Mouse (Mus musculus): ENCODE data around the gene C730034F03Rik. TPM values are rescaled to one million over a fixed set of nuclear protein-coding genes. Genes with fewer than 3 reads are reported as not detected.

The C730034F03Rik gene
- polyA plus RNA-seq, 1 experiment from 2014 or later, result 4.0 TPM

GRCm38 (mm10) chr15:89442486-89443070 lies 13.2 kb downstream of the C730034F03Rik start:
- H3K4me1 ChIP-seq (replicated peaks; ENCODE audit: control insufficient read depth, insufficient read depth, low read length), result no peaks in the 10 kb centered on the region
- H3K4me3 ChIP-seq (ENCODE audit: low read depth, low read length), result no peak overlapping the region
- H3K9ac ChIP-seq (ENCODE audit: low read depth, low read length), result no peak overlapping the region
- no peak overlapping the region for H3K27ac ChIP-seq (ENCODE audit: low read depth, low read length)
- 45% methylated on average over 8 of the region's 8 CpGs for WGBS
- H3K36me3 ChIP-seq (ENCODE audit: control insufficient read depth, insufficient read depth, low read length), result no peaks in the 10 kb centered on the region
- H3K27me3 ChIP-seq (ENCODE audit: control insufficient read depth, insufficient read depth, low read length), result no peaks in the 10 kb centered on the region
- DNase-seq (ENCODE audit: low spot score) (peak; percentile 26), ATAC-seq (ENCODE audit: low FRiP score) (no peak)
- no peaks in the 10 kb centered on the region for H3K9me3 ChIP-seq (ENCODE audit: control insufficient read depth, low read length)
- H3K4me2 ChIP-seq (replicated peaks; ENCODE audit: low read depth, low read length), result no peak overlapping the region

- Histone ChIP-seq H3K4me1 (replicated peaks; ENCODE audit: control insufficient read depth, insufficient read depth, low read length) (peaks cover 8% of the 10 kb centered on the region; the same call in 1 of the 2 replicates), H3K9me3 (ENCODE audit: control insufficient read depth, low read length) (no peaks in the 10 kb centered on the region), H3K36me3 (ENCODE audit: control insufficient read depth, insufficient read depth, low read length) (peaks cover 6% of the 10 kb centered on the region; the same call in 1 of the 2 replicates), H3K4me3 (ENCODE audit: low read depth, low read length) (peak overlapping the region; percentile 75), H3K4me2 (replicated peaks; ENCODE audit: low read depth, low read length) (peak overlapping the region; percentile 83), H3K27me3 (ENCODE audit: control insufficient read depth, insufficient read depth, low read length) (peaks cover 7% of the 10 kb centered on the region), H3K27ac (ENCODE audit: low read depth, low read length) (peak overlapping the region; percentile 51), H3K9ac (ENCODE audit: low read depth, low read length) (peak overlapping the region; percentile 77)
- ATAC-seq (ENCODE audit: low FRiP score) (peak; percentile 74), DNase-seq (ENCODE audit: low spot score) (peak; percentile 74)
- WGBS, result 5% methylated on average over 24 of the region's 24 CpGs
Measured at GRCm38 (mm10) chr15:89452906-89453864, 23.8 kb downstream of the C730034F03Rik start.

- peaks cover 7% of the 10 kb centered on the region for H3K27me3 ChIP-seq (ENCODE audit: control insufficient read depth, insufficient read depth, low read length)
- peaks cover 8% of the 10 kb centered on the region; the same call in 1 of the 2 replicates for H3K4me1 ChIP-seq (replicated peaks; ENCODE audit: control insufficient read depth, insufficient read depth, low read length)
- peaks cover 6% of the 10 kb centered on the region; the same call in 1 of the 2 replicates for H3K36me3 ChIP-seq (ENCODE audit: control insufficient read depth, insufficient read depth, low read length)
- H3K4me3 ChIP-seq (ENCODE audit: low read depth, low read length), result peak within 1 kb of the TSS; percentile 75
- ATAC-seq (ENCODE audit: low FRiP score), result peak; percentile 81
- H3K9me3 ChIP-seq (ENCODE audit: control insufficient read depth, low read length), result no peaks in the 10 kb centered on the region
- peak within 1 kb of the TSS; percentile 77 for H3K9ac ChIP-seq (ENCODE audit: low read depth, low read length)
- under 1% methylated on average over 46 of the region's 53 CpGs for WGBS
- peak within 1 kb of the TSS; percentile 83 for H3K4me2 ChIP-seq (replicated peaks; ENCODE audit: low read depth, low read length)
- H3K27ac ChIP-seq (ENCODE audit: low read depth, low read length), result peak within 1 kb of the TSS; percentile 51
- peak; percentile 74 for DNase-seq (ENCODE audit: low spot score)
Measured at GRCm38 (mm10) chr15:89453865-89454478, 24.6 kb downstream of the C730034F03Rik start, which contains the start of gene Mapk8ip2. TSS of gene Mapk8ip2 (plus strand) at chr15:89453913.

- Histone ChIP-seq H3K4me1 (replicated peaks; ENCODE audit: control insufficient read depth, insufficient read depth, low read length) (peaks cover 8% of the 10 kb centered on the region; the same call in 1 of the 2 replicates), H3K4me3 (ENCODE audit: low read depth, low read length) (peak overlapping the region; percentile 75), H3K9ac (ENCODE audit: low read depth, low read length) (peak overlapping the region; percentile 77), H3K27me3 (ENCODE audit: control insufficient read depth, insufficient read depth, low read length) (peaks cover 7% of the 10 kb centered on the region), H3K9me3 (ENCODE audit: control insufficient read depth, low read length) (no peaks in the 10 kb centered on the region), H3K27ac (ENCODE audit: low read depth, low read length) (peak overlapping the region; percentile 51), H3K36me3 (ENCODE audit: control insufficient read depth, insufficient read depth, low read length) (peaks cover 6% of the 10 kb centered on the region; the same call in 1 of the 2 replicates), H3K4me2 (replicated peaks; ENCODE audit: low read depth, low read length) (peak overlapping the region; percentile 83)
- peak; percentile 17 for DNase-seq (ENCODE audit: low spot score)
- 19% methylated on average over 4 of the region's 6 CpGs for WGBS
- peak; percentile 53 for ATAC-seq (ENCODE audit: low FRiP score)
Measured at GRCm38 (mm10) chr15:89454857-89455256, 25.5 kb downstream of the C730034F03Rik start.

GRCm38 (mm10) chr15:89455642-89456041 lies 26.3 kb downstream of the C730034F03Rik start:
- Histone ChIP-seq H3K27me3 (ENCODE audit: control insufficient read depth, insufficient read depth, low read length) (peaks cover 7% of the 10 kb centered on the region), H3K27ac (ENCODE audit: low read depth, low read length) (no peak overlapping the region), H3K4me2 (replicated peaks; ENCODE audit: low read depth, low read length) (peak overlapping the region; percentile 83; the same call in 1 of the 2 replicates), H3K36me3 (ENCODE audit: control insufficient read depth, insufficient read depth, low read length) (peaks cover 7% of the 10 kb centered on the region; the same call in 1 of the 2 replicates), H3K9ac (ENCODE audit: low read depth, low read length) (no peak overlapping the region), H3K4me3 (ENCODE audit: low read depth, low read length) (no peak overlapping the region; the same call in 1 of the 2 replicates), H3K9me3 (ENCODE audit: control insufficient read depth, low read length) (no peaks in the 10 kb centered on the region), H3K4me1 (replicated peaks; ENCODE audit: control insufficient read depth, insufficient read depth, low read length) (peaks cover 8% of the 10 kb centered on the region; the same call in 1 of the 2 replicates)
- no peak for ATAC-seq (ENCODE audit: low FRiP score)
- 89% methylated on average over 6 of the region's 6 CpGs for WGBS
- no peak for DNase-seq (ENCODE audit: low spot score)

GRCm38 (mm10) chr15:89458942-89459341 lies 29.6 kb downstream of the C730034F03Rik start:
- H3K4me2 ChIP-seq (replicated peaks; ENCODE audit: low read depth, low read length), result no peak overlapping the region
- H3K9me3 ChIP-seq (ENCODE audit: control insufficient read depth, low read length), result no peaks in the 10 kb centered on the region
- H3K9ac ChIP-seq (ENCODE audit: low read depth, low read length), result no peak overlapping the region
- DNase-seq (ENCODE audit: low spot score), result no peak
- H3K27me3 ChIP-seq (ENCODE audit: control insufficient read depth, insufficient read depth, low read length), result no peaks in the 10 kb centered on the region
- no peak for ATAC-seq (ENCODE audit: low FRiP score)
- H3K36me3 ChIP-seq (ENCODE audit: control insufficient read depth, insufficient read depth, low read length), result peaks cover 13% of the 10 kb centered on the region; the same call in 1 of the 2 replicates
- H3K4me3 ChIP-seq (ENCODE audit: low read depth, low read length), result no peak overlapping the region
- 92% methylated on average over 15 of the region's 15 CpGs for WGBS
- H3K27ac ChIP-seq (ENCODE audit: low read depth, low read length), result no peak overlapping the region
- peaks cover 8% of the 10 kb centered on the region; the same call in 1 of the 2 replicates for H3K4me1 ChIP-seq (replicated peaks; ENCODE audit: control insufficient read depth, insufficient read depth, low read length)

GRCm38 (mm10) chr15:89459821-89460220 lies 30.4 kb downstream of the C730034F03Rik start:
- Histone ChIP-seq H3K4me1 (replicated peaks; ENCODE audit: control insufficient read depth, insufficient read depth, low read length) (peaks cover 8% of the 10 kb centered on the region; the same call in 1 of the 2 replicates), H3K4me2 (replicated peaks; ENCODE audit: low read depth, low read length) (no peak overlapping the region), H3K9me3 (ENCODE audit: control insufficient read depth, low read length) (no peaks in the 10 kb centered on the region), H3K27me3 (ENCODE audit: control insufficient read depth, insufficient read depth, low read length) (no peaks in the 10 kb centered on the region), H3K9ac (ENCODE audit: low read depth, low read length) (no peak overlapping the region), H3K4me3 (ENCODE audit: low read depth, low read length) (no peak overlapping the region), H3K27ac (ENCODE audit: low read depth, low read length) (no peak overlapping the region), H3K36me3 (ENCODE audit: control insufficient read depth, insufficient read depth, low read length) (peaks cover 13% of the 10 kb centered on the region; the same call in 1 of the 2 replicates)
- WGBS, result 92% methylated on average over 7 of the region's 7 CpGs
- no peak for DNase-seq (ENCODE audit: low spot score)
- no peak for ATAC-seq (ENCODE audit: low FRiP score)

- H3K9me3 ChIP-seq (ENCODE audit: control insufficient read depth, low read length), result no peaks in the 10 kb centered on the region
- no peak for ATAC-seq (ENCODE audit: low FRiP score)
- no peaks in the 10 kb centered on the region for H3K27me3 ChIP-seq (ENCODE audit: control insufficient read depth, insufficient read depth, low read length)
- H3K4me2 ChIP-seq (replicated peaks; ENCODE audit: low read depth, low read length), result no peak overlapping the region
- 76% methylated on average over 10 of the region's 10 CpGs for WGBS
- no peak overlapping the region for H3K27ac ChIP-seq (ENCODE audit: low read depth, low read length)
- no peak overlapping the region for H3K4me3 ChIP-seq (ENCODE audit: low read depth, low read length)
- no peak overlapping the region for H3K9ac ChIP-seq (ENCODE audit: low read depth, low read length)
- no peak for DNase-seq (ENCODE audit: low spot score)
- peaks cover 13% of the 10 kb centered on the region; the same call in 1 of the 2 replicates for H3K36me3 ChIP-seq (ENCODE audit: control insufficient read depth, insufficient read depth, low read length)
- peaks cover 5% of the 10 kb centered on the region; the same call in 1 of the 2 replicates for H3K4me1 ChIP-seq (replicated peaks; ENCODE audit: control insufficient read depth, insufficient read depth, low read length)
Measured at GRCm38 (mm10) chr15:89460298-89460697, 30.9 kb downstream of the C730034F03Rik start.
